Mouse (Mus musculus) midbrain, embryonic 15.5 days (tissue): Measurements from ENCODE around the gene Mta2. TPM values are rescaled to one million over a fixed set of nuclear protein-coding genes. Genes with fewer than 3 reads are reported as not detected.
A peak's percentile ranks its signal among the peaks of the same experiment; 100 is the strongest.
"Not testable (repeated sequence)": the region's sequence is repeated elsewhere in the genome, so short reads cannot be mapped to it uniquely, and the experiment has no call there.

Experiments used
- ATAC-seq: fragments of 200-750 bp; cut with Nextera tagmentation; replicated peaks from 2 replicates; pipeline ENCODE4 v1.8.0; 2017; ENCODE audit warnings: moderate TSS enrichment
- H3K27ac ChIP-seq: fragments of 300-500 bp; sonication (generic); 2 replicates; pipeline ENCODE4 v1.5.1; 2015; ENCODE audit warnings: mild to moderate bottlenecking, inconsistent platforms
- H3K27me3 ChIP-seq: fragments of 300-500 bp; sonication (generic); replicated peaks from 2 replicates; pipeline ENCODE4 v1.6.1; 2015; ENCODE audit warnings: inconsistent platforms
- H3K36me3 ChIP-seq: fragments of 300-500 bp; sonication (generic); replicated peaks from 2 replicates; pipeline ENCODE4 v1.6.1; 2015; ENCODE audit warnings: inconsistent platforms
- H3K4me1 ChIP-seq: fragments of 300-500 bp; sonication (generic); 2 replicates; pipeline ENCODE4 v1.6.1; 2015; ENCODE audit warnings: inconsistent platforms
- H3K4me2 ChIP-seq: fragments of 300-500 bp; sonication (generic); 2 replicates; pipeline ENCODE4 v1.6.1; 2015; ENCODE audit warnings: inconsistent platforms, mild to moderate bottlenecking, moderate library complexity
- H3K4me3 ChIP-seq: fragments of 300-500 bp; sonication (generic); 2 replicates; pipeline ENCODE4 v1.5.1; 2015; ENCODE audit warnings: mild to moderate bottlenecking, inconsistent platforms
- H3K9ac ChIP-seq: fragments of 300-500 bp; sonication (generic); 2 replicates; pipeline ENCODE4 v1.6.1; 2015; ENCODE audit warnings: mild to moderate bottlenecking, inconsistent platforms
- H3K9me3 ChIP-seq: fragments of 300-500 bp; sonication (generic); 2 replicates; pipeline ENCODE4 v1.6.1; 2016; ENCODE audit warnings: inconsistent platforms
- WGBS: fragments of 180-500 bp; shearing (Covaris S2); methylation state at CpG from one replicate; pipeline ENCODE4 v1.1.7; 2015; ENCODE audit warnings: mixed read lengths; 5-methylcytosine and 5-hydroxymethylcytosine counted together
- polyA plus RNA-seq: library from polyadenylated mRNA; unstranded; fragments of >200 nt; fragmentation: Nextera tagmentation; extraction: Ambion mirVana; gene quantifications from 2 replicates; pipeline ENCODE4 v1.2.1, GENCODE M21; 2015

The Mta2 gene
- 119 and 121 TPM in 2 replicates for polyA plus RNA-seq

GRCm38 (mm10) chr19:8941515-8942217 lies at the start of gene Mta2:
Mta2 (plus strand) TSS chr19:8941875.
- Histone ChIP-seq H3K9ac (peak within 1 kb of the TSS; percentile 99), H3K4me3 (peak within 1 kb of the TSS; percentile 99), H3K27ac (peak within 1 kb of the TSS; percentile 94), H3K36me3 (peaks cover 19% of the 10 kb centered on the region), H3K4me1 (peaks cover 39% of the 10 kb centered on the region), H3K9me3 (no peaks in the 10 kb centered on the region), H3K4me2 (peak within 1 kb of the TSS; percentile 55), H3K27me3 (no peaks in the 10 kb centered on the region)
- under 1% methylated on average over 64 of the region's 64 CpGs for WGBS
- ATAC-seq, result peak; percentile 97

- no peaks in the 10 kb centered on the region for H3K9me3 ChIP-seq
- peak within 1 kb of the TSS; percentile 96 for H3K4me2 ChIP-seq
- peak; percentile 48 for ATAC-seq
- H3K27me3 ChIP-seq, result no peaks in the 10 kb centered on the region
- WGBS, result 2% methylated on average over 54 of the region's 54 CpGs
- H3K4me3 ChIP-seq, result peak within 1 kb of the TSS; percentile 93
- peak within 1 kb of the TSS; percentile 91 for H3K27ac ChIP-seq
- H3K36me3 ChIP-seq, result 0 out of 2 replicates have a peak, but pooled peaks cover 13% of the 10 kb centered on the region
- peak within 1 kb of the TSS; percentile 96 for H3K9ac ChIP-seq
- H3K4me1 ChIP-seq, result peaks cover 37% of the 10 kb centered on the region
Measured at GRCm38 (mm10) chr19:8892829-8893766, 48.6 kb upstream of the Mta2 start, which contains the start of gene Ints5. Ints5 (plus strand) TSS chr19:8893005.

DNA sequence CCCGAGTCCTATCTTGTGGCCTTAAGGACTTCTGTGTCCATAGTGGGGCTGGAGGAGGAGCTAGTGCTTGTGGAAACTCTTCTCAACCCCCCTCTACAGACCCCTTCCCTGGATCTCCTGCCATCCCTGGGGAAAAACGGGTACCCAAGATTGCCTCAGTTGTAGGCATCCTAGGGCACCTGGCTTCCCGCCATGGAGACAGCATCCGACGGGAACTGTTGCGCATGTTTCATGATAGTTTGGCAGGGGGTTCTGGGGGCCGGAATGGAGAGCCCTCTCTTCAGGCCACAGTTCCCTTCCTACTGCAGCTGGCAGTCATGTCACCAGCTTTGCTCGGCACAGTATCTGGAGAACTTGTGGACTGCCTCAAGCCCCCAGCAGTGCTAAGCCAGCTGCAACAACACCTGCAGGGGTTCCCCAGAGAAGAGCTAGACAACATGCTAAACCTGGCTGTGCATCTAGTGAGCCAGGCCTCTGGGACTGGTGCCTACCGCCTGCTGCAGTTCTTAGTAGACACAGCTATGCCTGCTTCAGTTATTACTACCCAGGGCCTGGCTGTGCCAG lies 46.2 kb upstream of the Mta2 start:
- Histone ChIP-seq H3K36me3 (0 out of 2 replicates have a peak, but pooled peaks cover 9% of the 10 kb centered on the region), H3K9ac (no peak overlapping the region), H3K4me1 (peaks cover 45% of the 10 kb centered on the region), H3K27ac (no peak overlapping the region), H3K4me2 (no peak overlapping the region), H3K4me3 (no peak overlapping the region), H3K9me3 (no peaks in the 10 kb centered on the region), H3K27me3 (no peaks in the 10 kb centered on the region)
- no peak for ATAC-seq
- 90% methylated on average over 9 of the region's 9 CpGs for WGBS

GRCm38 (mm10) chr19:8896231-8896630 lies 45.4 kb upstream of the Mta2 start:
- not testable (repeated sequence) for H3K9ac ChIP-seq, H3K36me3 ChIP-seq, H3K4me2 ChIP-seq, H3K9me3 ChIP-seq, H3K27ac ChIP-seq, H3K27me3 ChIP-seq, ATAC-seq, H3K4me3 ChIP-seq
- 93% methylated on average over 5 of the region's 5 CpGs for WGBS
- H3K4me1 ChIP-seq, result peaks cover 45% of the 10 kb centered on the region

GRCm38 (mm10) chr19:8897211-8897864 lies 44.3 kb upstream of the Mta2 start:
- ATAC-seq, result peak; percentile 64
- H3K27me3 ChIP-seq, H3K36me3 ChIP-seq, H3K9me3 ChIP-seq: not testable (repeated sequence)
- Histone ChIP-seq H3K9ac (peak overlapping the region; percentile 38), H3K4me1 (peaks cover 45% of the 10 kb centered on the region), H3K27ac (peak overlapping the region; percentile 77), H3K4me2 (peak overlapping the region; percentile 78), H3K4me3 (peak overlapping the region; percentile 62)
- WGBS, result 20% methylated on average over 21 of the region's 21 CpGs

DNA sequence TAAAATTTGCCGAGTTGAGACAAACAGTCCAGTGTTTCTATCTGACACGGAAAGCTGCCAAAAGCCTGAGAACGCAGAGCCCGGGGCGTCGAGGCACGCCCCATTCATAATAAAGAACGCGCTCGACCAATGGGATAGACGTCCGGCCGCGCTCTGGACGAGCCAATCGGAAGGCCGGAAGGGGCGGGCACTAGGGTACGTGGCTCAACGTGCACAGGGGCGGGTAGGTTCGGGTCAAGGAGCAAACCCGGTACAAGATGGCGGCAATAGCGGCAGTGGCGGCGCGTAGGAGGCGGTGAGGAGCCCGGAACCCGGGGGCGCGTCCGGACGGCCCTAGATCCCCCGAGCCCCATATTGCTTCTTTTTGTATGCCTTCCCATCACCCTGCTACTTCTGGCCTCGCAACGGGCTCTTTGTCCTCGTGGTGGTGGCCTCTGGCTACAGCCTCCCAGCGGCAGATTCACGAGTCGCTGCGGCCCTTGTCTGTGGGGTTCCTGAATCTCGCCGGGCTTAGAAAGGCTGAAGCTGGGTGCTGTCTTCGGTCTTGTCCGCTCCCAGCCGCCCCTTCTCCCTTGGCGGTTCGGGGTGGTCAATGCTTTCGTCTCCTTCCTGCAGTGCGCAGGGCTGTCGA lies 43.7 kb upstream of the Mta2 start, which contains the start of gene Ganab:
Ganab (plus strand) TSS at position 207 of the 631 bp plus-strand sequence.
- peak; percentile 99 for ATAC-seq
- Histone ChIP-seq H3K4me2 (peak within 1 kb of the TSS; percentile 78), H3K36me3 (peaks cover 15% of the 10 kb centered on the region), H3K9me3 (no peaks in the 10 kb centered on the region), H3K27ac (peak within 1 kb of the TSS; percentile 83), H3K9ac (peak within 1 kb of the TSS; percentile 80), H3K4me1 (peaks cover 41% of the 10 kb centered on the region), H3K4me3 (peak within 1 kb of the TSS; percentile 62), H3K27me3 (no peaks in the 10 kb centered on the region)
- under 1% methylated on average over 53 of the region's 53 CpGs for WGBS

DNA sequence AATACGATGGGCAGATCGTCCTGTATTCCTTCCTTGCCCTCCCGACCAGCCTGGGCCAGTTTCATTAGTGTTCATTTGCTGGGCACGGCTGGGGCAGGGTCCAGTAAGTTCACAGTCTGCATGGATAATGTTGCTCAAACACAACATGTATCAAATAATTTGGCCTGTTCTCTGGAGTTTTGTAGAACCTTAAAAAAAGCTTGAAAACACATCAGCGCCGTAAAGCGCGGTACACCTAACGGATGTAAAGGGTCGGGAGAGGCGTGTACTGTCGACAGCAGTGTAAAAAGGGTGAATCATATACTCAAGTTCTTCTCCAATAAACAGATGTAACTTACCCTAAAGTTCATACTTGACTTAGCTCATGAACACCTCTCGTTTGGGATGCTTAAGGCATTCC lies 43.1 kb upstream of the Mta2 start:
- Histone ChIP-seq H3K27me3 (no peaks in the 10 kb centered on the region), H3K4me2 (peak overlapping the region; percentile 78), H3K4me3 (peak overlapping the region; percentile 62), H3K9ac (peak overlapping the region; percentile 80), H3K9me3 (no peaks in the 10 kb centered on the region), H3K27ac (peak overlapping the region; percentile 83), H3K36me3 (peaks cover 20% of the 10 kb centered on the region), H3K4me1 (peaks cover 37% of the 10 kb centered on the region)
- 13% methylated on average over 13 of the region's 13 CpGs for WGBS
- ATAC-seq, result no peak

- Histone ChIP-seq H3K4me3 (peak overlapping the region; percentile 62), H3K27ac (no peak overlapping the region), H3K36me3 (peaks cover 24% of the 10 kb centered on the region), H3K4me1 (peaks cover 32% of the 10 kb centered on the region), H3K27me3 (no peaks in the 10 kb centered on the region), H3K9ac (peak overlapping the region; percentile 80), H3K4me2 (peak overlapping the region; percentile 78), H3K9me3 (no peaks in the 10 kb centered on the region)
- 65% methylated on average over 3 of the region's 3 CpGs for WGBS
- ATAC-seq, result no peak
Measured at GRCm38 (mm10) chr19:8899079-8899478, 42.6 kb upstream of the Mta2 start.

DNA sequence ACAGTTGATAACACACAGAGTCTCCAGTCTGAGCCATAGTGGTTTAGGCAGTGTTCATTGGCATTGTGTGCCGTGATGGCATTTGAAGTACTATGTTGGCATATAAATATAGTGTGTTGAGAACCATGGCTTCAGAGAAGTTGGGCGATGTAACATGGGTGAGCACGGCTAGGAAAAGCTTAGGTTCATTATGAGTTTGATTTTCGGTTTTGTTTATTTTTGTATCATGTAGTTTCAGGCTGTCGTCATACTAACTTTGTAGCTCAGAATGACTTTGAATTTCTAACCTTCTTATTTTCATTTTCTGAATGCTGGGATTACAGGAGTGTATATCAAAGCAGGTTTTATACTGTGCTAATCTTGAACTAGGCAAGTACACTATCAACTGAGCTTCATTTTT lies 38.3 kb upstream of the Mta2 start:
- Histone ChIP-seq H3K9me3 (no peaks in the 10 kb centered on the region), H3K4me2 (no peak overlapping the region), H3K4me3 (no peak overlapping the region), H3K27ac (no peak overlapping the region), H3K4me1 (peaks cover 17% of the 10 kb centered on the region), H3K9ac (no peak overlapping the region), H3K27me3 (no peaks in the 10 kb centered on the region), H3K36me3 (peaks cover 58% of the 10 kb centered on the region)
- WGBS, result 97% methylated on average over 5 of the region's 5 CpGs
- no peak for ATAC-seq

- Histone ChIP-seq H3K36me3 (peaks cover 95% of the 10 kb centered on the region), H3K9ac (no peak overlapping the region), H3K4me3 (no peak overlapping the region), H3K9me3 (no peaks in the 10 kb centered on the region), H3K27ac (no peak overlapping the region), H3K4me2 (no peak overlapping the region), H3K4me1 (no peaks in the 10 kb centered on the region), H3K27me3 (no peaks in the 10 kb centered on the region)
- 89% methylated on average over 6 of the region's 6 CpGs for WGBS
- no peak for ATAC-seq
Measured at GRCm38 (mm10) chr19:8908531-8908930, 33.1 kb upstream of the Mta2 start.

DNA sequence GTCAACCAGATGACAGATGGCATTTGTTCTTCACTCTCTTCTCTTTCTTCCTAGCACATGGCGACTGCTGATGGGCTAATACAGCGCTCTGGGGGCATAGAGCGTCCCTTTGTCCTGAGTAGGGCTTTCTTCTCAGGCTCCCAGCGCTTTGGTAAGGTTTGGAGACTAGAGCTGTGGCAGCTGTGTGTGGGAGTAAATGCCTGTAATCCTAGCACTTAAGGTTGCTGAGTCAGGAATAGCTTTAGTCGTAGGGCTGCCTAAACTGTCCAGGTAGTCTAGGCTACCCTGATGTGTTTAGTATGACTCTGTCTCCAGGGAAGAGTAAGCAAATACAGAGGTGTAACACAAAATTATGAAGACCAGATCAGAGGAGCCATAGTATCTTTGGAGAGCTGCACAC lies 29.9 kb upstream of the Mta2 start:
- no peaks in the 10 kb centered on the region for H3K4me1 ChIP-seq
- no peaks in the 10 kb centered on the region for H3K9me3 ChIP-seq
- peaks cover 98% of the 10 kb centered on the region for H3K36me3 ChIP-seq
- ATAC-seq, result no peak
- 97% methylated on average over 5 of the region's 5 CpGs for WGBS
- no peak overlapping the region for H3K9ac ChIP-seq
- no peak overlapping the region for H3K27ac ChIP-seq
- no peak overlapping the region for H3K4me2 ChIP-seq
- H3K27me3 ChIP-seq, result no peaks in the 10 kb centered on the region
- no peak overlapping the region for H3K4me3 ChIP-seq
